Mouse (Mus musculus): ENCODE measurements around the gene Fzd5.

DNA sequence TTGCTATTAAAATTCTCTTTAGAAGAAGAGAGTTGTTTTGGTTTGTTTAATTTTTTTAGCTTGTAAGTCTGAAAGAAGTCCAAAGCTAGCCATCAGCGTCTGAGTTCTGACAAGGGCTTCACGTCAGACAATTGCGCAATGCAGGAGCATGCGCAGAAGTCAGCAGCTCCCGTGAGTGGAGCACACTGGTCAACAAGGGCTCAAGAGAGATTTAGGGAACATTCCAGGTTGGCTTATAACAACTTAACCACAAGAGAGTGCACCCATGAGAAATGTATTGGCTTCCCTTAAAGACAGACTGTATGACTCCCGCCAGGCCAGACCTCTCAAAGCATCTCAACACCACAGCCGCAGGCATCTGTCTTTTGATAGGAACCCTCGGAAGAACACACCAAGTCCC lies 15.6 kb upstream of the Fzd5 start:
- TF ChIP-seq CTCF (IDR thresholded peaks at IDR 0.05; ENCODE audit: low read depth), result no peak
- TF ChIP-seq EP300 (IDR thresholded peaks at IDR 0.05; ENCODE audit: low read depth), result no peak

All from liver, postnatal 0 days (tissue).